Mouse (Mus musculus): Measurements from ENCODE around the gene Gnai2. TPM values are rescaled to one million over a fixed set of nuclear protein-coding genes. Genes with fewer than 3 reads are reported as not detected.

The Gnai2 gene
- total RNA-seq, 2 experiments from 2014 or later = 73.2 to 87.6 TPM

DNA sequence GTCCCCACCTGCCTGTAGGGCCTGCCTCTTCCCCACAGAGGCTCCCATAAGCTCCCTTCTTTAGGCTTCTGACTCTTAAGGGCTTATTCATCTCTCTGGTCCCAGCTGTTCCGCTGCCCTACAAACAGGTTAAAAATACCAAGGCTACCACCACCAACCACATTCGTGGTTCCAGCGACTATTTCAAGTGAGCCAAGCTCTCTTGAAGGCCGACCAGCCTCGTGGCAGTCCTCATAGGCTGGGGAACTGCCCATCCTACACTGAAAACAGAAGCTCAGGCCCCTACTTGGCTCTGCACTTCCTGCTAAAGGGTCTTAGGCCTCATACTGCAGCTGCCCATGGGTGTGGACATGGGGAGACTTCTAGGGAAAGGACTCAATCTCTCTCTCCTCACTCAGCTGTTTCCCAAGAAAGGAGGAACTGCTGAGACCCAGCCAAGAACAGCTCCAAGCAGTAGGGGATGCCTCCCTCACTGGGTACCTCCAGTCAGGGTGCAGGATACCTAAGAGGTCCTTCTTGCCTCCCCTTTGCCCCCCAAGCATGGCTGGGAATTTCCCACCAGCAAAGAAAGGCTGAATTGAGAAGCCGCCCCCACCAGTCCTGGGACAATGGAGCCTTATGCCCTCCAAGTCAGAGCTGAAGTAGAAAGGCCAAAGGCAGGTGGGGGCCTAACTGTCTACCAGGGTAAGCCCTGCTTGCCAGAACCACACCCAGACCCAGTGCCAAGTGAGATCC is 23.5 kb downstream of the Gnai2 start:
- DNase-seq = no peak

DNA sequence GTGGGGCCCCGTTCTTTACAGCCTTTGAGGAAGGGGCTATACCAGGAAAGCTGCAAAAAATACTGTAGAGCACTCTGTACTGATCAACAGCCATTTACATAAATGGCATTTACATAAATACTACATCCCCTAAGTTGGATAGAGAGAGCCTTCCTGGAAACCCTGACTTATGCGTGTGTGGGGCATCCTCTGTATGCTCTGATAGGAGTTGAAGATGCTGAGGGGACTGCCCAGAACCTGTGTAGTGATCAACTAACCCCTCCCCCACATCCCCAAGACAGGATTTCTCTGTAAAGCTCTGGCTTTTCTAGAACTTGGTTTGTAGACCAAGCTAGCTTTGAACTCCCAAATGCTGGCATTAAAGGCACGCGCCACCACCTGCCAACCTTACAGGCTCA is 25.7 kb downstream of the Gnai2 start:
- DNase-seq = no peak

DNA sequence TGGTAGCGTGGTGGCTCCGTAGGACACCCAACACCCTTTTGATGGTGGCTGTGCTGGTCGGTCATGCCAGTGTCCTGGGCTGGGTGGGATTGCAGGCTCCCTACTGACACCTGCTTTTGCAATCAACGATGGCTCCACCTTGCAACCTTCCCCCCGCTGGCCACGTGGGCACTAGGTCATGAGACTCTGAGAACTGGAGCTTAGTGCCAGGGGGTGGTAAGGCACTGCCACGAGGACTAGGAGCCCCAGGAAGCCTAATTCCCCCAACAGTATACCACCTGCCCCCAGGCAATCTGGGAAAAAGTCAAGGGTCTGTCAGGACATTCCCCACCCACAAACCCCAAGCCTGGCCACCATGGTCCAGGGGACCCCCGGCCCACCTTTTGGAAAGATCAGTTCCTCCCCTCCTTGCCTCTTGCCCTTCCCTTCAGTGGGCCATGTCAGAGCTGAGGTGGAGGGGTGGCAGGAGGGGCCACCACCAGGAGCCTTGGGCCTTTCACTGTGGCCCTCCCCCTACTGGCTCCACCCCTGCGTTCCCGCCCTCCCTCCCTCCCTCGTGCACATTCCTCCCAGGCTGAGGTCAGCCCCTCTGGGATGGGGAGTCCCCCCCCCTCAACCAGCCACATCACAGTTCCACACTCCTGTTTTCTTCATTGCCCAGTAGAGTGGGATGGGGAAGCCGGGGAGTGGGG is 26.3 kb downstream of the Gnai2 start, which contains the start of gene Sema3b:
Sema3b (minus strand) TSS at position 489 of the 692 bp plus-strand sequence.
- DNase-seq = peak; percentile 74

DNA sequence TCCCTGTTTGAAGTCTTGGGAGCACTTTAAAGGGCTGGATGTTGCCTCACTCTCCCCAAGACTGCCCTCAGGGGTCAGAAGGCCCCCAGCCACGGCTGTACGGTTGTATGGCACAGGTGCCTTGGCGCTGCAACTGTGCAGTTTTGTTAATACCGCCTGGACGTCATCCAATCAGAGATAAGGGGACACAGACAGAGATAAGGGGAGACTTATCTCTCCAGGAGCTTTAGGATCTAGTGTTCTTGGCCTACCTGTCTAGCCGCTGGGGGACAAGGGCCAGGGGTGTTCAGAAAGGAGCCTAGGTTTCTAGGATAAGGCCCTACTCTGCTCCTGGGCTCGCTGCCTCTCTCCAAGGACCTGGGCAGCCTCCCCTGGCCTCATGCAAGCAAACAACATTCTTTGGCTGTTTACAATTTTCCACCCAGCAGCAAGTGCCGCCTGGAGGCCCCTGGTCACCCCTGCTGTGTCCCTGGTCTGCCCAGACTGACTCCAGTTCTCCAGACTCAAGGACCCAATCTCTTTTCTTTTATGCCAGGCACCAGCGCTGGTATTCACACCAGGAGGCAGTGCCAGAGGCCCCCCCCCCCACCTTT is 27.4 kb downstream of the Gnai2 start:
- no peak for DNase-seq

DNA sequence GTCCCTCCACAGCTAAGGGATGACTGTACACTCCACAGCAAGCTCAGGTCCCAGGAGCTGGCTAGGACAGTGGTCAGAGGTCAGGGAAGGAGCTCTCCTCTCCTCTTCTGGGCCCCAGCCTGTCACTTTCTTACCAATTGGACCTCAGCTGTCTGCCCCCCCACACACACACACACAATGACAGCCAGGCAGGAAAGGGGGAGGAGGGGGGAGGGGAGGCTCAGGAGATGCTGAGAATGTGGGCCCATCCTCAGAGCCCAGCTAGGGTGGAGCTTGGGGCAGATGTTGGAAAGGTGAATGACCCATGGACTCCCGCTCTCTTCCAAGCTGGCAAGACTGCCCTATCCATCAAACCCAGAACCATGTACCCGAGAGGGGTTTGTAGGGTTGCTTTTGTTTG is 28.1 kb downstream of the Gnai2 start:
- DNase-seq = no peak

DNA sequence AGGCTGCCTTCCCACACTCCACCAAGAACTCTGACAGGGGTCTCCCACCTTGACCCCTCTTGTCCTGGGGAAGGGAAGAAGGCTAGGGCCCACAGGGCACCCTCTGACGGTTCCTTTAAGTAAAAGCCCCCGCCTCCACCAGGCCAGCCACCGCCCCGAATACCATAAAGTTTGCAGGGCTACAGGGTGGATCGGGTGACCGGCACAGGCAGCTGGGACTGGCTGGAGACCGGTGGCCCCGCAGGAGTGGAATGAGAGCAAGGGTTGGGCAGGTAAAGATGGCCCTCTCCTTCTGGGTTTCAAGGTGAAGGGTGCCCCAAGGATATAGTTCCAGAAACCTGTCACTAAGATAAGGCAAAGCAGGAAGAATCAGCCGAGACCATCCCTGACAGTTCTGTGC is 28.6 kb downstream of the Gnai2 start:
- no peak for DNase-seq

DNA sequence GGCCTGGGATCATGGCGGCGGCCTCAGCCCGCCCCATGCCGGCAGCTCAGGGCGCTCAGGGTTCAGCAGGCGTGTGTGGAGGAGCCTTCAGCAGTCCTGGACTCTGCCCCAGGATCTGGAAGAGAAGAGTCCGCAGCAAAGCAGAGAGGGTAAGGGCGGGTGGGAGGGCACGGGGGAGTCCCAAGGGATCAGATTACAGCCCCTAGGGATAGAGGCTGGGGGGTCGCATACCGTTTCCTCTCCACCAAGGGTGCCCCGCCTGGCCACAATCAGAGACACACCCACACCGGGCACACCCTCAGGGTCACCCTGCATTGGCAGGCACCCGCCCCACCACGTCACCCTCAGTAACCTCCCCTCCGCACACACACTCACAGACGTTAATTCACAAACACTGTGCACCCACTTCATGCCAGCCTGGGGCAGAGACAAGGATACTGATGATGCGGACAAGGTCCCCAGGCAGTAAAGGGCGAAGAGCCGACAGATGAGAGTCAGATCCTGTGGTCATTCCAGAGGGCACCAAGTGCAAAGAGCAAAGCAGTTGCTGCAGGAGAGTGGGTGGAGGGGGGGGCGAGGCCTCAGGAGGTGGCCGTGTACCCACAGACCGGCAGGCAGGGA is 30.0 kb downstream of the Gnai2 start:
- no peak for DNase-seq

DNA sequence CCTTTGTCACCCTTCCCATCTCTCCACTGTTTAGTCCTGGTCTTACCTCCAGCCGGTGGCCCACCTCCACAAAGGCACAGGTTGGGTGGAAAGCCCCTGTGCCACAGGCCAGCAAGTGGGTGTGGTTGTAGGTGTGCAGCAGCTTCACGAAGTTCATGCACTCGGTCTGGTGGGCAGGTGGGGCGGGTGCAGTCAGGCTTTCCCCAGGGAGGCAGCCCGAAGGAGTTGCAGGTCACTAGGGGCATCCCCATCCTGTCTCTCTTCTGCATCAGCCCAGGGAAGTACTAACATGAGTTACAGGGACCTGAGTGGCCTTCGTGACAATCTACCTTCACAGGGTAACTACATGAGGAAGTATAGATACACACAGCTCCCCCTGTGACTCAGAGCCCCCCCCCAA is 31.9 kb downstream of the Gnai2 start:
- DNase-seq = no peak

DNA sequence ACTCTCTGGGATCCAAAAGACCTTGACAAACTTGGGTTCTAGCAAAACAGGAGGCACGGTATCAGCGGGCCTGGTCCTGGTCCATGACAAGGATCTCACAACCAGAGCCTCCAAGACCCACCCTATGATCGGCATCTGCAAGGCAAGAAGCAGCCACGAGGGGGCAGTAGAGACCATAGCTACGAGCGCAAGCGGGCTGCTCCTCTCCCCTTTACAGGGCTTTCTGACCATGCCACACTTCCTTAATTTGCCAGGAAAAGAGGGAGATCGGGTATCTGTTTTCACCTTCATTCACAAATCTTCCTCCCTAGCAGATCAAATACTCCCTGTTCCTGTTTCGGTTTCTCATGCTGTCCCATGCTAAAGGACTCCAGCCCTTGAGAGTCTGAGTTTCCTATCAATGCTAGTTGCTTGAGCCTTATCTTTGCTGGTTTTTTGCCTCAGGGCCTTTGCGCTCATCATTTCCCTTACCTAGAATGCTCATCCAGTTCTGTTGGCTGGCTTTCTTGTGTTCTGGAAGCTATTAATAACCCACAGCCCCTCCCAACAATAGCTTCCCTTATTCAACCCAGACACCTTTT is 33.0 kb downstream of the Gnai2 start:
- peak; percentile 83 for DNase-seq

DNA sequence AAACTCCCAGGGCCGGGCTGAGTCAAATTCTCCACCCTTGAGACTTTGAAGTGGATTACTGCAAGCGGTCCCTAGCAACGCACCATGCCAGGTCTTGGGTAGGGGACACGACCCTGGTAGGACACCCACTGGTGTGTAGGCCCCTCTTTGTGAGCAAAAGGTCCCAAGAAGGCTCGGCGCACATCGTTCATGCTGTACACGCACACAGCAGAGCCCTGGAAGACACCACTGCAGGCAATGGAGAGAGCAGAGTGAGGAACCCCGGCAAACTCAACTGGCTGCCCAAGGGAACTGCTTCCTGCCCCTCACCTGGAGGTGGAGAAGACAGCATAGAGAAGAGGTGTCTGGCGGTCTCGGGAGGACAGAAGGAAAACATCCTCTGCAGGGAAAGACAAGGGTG is 33.9 kb downstream of the Gnai2 start:
- DNase-seq = no peak

DNA sequence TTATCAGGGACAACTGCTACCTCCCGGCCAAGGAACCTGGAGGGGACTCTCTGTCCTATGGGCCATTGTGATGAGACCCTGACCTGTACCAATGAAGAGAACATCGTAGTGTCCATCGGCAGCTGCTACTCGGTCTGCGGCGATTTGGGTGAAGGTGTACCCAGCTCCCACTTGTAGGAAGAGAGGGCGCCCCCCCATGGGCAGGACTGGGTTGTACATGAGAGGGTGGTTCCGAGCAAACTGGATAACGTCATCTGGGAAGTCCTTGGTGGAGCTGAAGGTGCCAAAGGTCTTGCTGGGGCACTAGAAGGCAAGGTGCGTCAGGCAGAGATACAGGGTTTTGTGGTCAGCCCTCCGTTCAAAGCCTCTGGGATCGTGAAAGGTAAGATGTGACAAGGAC is 34.4 kb downstream of the Gnai2 start:
- DNase-seq = no peak

DNA sequence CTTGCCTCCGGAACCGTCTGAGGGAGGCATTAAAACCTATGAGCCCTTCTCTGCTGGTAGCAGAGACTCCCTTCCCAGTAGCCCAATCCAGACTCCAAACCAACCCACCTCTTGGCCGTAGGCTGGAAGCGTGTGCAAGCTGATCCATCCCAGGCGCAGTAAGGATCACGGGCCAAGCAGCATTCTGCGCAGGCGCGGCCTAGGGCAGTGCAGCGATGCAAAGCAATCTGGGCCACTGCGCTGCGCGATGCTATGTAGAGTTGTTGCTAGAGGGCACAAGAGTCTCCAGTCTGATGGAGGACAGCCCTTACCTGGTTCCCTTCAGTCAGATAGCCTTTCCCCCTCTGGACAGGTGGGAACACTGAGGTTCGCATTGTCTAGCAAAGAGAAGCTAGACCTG is 35.3 kb downstream of the Gnai2 start:
- peak; percentile 56 for DNase-seq

DNA sequence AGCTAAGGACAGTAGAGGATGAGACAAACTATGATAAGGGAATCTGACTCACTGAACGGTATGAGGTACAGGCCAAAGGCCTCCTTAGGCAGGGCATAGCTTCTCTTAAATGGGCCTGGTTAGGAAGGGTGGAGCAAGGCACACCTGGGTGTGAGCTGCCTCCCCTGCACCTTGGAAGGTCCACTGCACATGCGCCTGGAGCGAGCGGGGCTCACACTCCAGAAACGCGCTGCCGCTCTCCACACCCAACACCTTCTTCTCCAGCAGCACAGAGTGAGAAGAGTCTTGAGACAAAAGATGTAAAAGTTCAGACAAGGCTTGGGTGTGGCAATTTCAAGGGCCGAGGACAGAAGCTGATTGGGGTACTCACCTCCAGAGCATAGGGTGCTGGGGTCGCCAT is 35.7 kb downstream of the Gnai2 start:
- DNase-seq = no peak

DNA sequence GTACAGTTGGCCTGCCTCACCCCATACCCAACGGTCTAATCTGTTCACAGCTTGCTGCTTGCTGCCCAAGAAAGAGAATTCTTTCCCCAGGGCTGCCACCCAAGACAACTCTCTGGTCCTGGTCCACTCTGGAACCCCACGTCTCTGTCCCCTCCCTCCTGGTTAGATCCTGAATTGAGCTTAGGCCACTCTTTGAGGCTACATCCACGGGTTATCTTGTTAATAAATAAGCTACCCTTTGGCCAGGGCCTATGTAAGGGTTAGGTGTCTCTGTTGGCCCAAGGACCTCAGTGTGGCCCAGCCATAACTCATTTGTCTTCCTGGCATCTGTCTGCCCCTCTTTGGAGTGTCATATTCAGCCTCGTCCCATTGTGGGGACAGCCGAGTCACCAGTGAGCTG is 36.8 kb downstream of the Gnai2 start:
- DNase-seq = no peak

DNA sequence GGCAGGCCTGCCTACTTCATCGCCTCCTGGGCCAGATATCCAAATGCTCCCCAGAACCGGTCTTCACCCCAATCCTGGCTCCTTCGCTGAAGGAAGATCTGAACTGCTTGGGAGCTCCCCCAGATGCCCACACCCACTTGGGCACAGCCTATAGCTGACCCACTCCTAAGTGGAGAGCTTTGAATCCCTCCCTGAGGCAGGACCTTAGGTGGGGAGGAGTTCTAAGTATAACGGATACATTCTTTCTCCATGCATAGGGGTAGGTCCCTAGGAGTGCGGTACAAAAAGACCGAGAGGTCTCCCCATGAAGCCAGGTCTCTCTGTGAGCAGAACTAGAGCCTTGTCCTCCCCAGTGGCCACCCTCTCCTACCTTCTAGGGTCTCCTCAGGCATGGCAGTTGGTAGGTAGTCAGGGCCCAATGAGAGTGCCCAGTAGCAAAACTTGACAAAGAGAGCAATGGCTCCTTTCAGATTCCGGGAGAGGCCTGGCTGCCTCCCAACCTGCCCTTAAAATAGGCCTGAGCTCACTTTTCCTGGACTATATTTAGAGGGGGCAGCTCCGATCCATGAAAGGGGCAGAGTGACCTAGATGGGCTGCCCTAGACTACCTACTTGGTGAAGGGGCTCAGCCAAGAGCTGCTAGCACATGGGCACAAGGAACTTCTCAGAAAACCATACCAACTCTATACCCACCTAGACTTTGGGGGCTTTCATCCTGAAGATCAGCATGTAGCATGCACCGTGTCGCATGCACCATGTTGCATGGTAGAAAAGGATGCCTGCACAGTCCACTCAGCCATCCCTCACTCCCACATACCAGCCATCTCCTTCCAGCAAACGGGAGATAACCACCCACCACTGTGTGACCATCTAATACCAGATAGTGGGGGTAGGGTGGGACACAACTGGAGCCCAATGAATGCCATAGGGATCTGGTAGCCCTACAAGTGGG is 38.3 kb downstream of the Gnai2 start:
- peak; percentile 70 for DNase-seq

DNA sequence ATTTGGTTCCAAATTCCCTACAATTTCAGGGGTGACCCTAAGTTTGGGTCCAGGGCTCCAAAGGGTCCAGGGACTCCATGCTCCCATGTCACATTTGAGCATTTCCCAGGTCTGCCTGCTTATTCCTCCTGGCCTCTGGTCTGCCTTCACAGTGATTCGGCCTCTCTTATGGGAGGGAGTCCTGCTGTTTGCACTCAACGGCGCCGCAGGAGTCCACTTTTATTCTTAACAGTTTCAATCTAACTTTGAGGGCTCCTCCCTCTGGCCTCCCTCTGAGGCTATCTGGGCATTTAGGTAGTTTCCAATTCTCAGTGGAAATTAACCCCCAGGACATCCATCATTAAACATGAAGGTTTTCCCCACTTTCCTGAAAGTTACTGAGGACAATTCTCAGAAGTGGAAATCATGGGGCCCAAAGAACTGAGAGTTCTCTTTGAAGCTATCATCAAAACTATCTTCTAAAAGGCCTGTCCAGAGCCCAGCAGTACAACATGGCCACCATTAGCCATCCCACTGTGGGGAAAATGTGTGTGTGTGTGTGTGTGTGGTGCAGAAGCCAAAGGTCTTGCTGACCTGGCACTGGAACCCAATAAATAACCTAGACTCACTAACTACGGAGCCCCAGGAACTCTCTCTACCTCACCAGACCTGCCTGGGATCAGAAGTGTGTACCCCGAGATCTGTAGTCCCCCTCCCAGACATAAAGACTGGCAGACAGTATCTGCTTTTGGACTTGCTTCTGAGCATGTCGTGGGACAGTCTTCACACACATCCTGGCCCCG is 40.7 kb downstream of the Gnai2 start:
- DNase-seq = no peak

DNA sequence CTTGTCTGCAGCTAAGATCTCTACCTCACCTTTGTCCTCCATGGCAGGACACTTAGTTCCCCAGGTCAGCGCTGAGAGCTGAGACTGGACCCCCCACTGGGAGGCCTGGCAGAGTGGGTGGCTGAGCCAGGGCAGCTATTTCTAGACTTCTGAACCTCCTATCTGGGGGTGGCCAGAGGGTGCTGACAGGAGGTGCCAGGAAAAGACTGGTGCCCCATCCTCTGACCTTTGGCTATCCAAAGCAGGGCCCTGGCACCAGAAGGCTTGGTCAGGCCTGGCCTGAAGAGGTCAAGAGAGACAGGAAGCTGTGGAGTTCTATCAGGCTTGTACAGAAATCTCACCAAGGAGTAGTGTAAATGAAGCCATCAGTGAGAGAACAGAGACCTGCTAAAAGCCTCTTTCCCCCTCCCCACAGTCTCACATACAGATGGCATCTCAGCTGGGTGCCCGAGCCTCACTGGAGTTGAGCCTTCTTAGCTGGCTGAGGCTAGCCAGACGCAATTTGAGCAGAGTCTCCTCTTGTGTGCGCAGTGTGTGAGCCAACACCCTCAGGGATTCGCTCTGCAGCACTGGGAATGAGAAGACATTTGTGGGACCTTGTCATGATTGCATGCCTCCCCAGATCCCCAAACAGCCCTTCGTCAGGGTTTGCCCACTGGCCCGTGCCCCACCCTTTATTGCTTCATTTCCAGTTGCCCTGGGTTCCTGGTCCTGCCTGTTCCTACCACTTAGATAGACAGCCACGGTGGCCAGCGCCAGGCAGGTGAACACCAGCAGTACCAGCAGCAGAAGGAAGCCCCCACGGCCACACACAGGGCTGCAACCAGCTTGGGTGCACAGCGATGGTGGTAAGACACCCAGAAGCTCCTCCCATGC is 41.8 kb downstream of the Gnai2 start:
- peak; percentile 88 for DNase-seq

DNA sequence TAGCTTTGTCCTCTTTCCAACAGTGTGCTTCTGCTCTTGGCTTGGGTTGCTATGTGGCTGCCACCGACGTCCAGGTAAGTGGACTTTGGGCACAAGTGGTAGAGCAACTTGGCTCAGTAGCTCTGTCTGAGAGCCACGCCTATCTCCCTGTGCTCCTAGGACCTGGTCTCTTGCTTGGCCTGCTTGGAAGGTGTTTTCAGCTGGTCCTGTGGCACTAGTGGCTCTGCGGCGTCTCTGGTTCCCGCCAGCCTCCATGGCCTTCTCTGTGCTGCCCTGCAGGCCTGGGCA is 44.5 kb downstream of the Gnai2 start:
- DNase-seq = no peak

DNA sequence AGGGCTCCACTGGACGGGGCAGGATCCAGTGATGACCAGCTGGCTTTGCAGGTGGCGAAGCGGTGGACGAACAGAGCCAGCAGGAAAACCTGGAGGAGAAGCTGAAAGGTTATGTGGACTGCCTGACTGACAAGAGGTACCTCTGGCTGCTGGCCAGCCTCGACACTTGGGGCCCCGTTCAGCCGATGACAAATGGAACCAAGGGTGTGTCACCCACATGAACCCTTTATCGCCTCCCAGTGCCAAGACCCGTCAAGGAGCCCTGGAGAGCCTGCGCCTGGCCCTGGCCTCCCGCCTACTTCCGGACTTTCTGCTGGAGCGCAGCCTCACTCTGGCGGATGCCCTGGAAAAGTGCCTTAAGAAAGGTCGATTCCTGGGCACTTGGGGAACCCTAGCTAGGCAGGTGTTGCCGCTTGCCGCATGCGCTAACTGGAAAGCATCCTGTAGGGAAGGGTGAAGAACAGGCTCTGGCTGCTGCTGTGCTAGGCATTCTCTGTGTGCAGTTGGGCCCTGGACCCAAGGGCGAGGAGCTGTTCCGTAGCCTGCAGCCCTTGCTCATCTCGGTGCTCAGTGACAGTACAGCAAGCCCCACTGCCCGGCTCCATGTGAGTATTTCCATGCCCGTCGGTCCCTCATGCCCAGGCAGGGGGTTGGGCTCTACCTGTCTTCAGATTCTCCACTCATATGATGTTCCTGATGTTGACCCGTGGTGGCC is 45.0 kb downstream of the Gnai2 start:
- peak; percentile 81 for DNase-seq
